14 mouse cellular contexts compared by ENCODE assay signal in the genomic region with DNA sequence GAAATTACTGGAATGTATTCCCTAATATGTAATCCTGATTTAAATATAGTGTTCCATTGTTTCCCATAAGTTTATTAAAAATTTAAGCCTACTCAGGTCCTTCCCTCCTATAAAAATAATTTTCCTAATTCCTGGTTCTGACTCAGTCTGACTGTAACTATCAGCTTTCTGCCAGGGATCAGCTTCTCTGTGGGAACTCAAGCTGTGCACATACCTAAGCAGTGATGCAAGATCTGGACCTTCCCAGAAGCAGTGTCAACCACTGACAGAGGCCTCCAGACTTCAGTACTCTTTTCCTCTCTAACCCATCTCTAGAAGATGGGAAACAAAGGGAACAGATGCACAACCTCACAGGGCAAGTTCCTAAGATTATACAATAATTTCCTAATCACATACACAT.
DNase-seq lines count a peak whose midpoint lies in the region; ATAC-seq and TF ChIP-seq lines count a peak whose summit lies in the region.
"Had no signal": no experiment of that assay in that cellular context is flagged by ENCODE, and none has a peak within 500 bp of the region (broad histone marks: within the 10 kb centered on the region; RNA-seq: fewer than 3 reads in every experiment).

No protein-coding gene starts in this region.

- no peak overlapping the region for H3K4me3 ChIP-seq in lung, postnatal 0 days (ENCODE audit: low read depth, low read length)
- H3K4me3 ChIP-seq: embryonic facial prominence, embryonic 12.5 days; liver, embryonic 13.5 days; megakaryocyte, embryonic 14.5 days had no signal

- no peak overlapping the region for H3K9ac ChIP-seq in lung, postnatal 0 days (replicated peaks; ENCODE audit: low read depth)
- H3K9ac ChIP-seq: embryonic facial prominence, embryonic 12.5 days; liver, embryonic 13.5 days had no signal

- no peaks in the 10 kb centered on the region for H3K4me1 ChIP-seq in lung, postnatal 0 days (ENCODE audit: insufficient read depth, low read depth, low read length)
- H3K4me1 ChIP-seq: embryonic facial prominence, embryonic 12.5 days; liver, embryonic 13.5 days; megakaryocyte, embryonic 14.5 days had no signal

- no peaks in the 10 kb centered on the region for H3K27me3 ChIP-seq in lung, postnatal 0 days (replicated peaks; ENCODE audit: insufficient read depth, low read length)
- H3K27me3 ChIP-seq: embryonic facial prominence, embryonic 12.5 days; liver, embryonic 13.5 days; megakaryocyte, embryonic 14.5 days had no signal

- peak; percentile 41 to 46 for DNase-seq in adrenal gland, adult (ENCODE audit: inconsistent age in 2 of 2, low spot score in 1 of 2)
- no peak for DNase-seq in adrenal gland, postnatal 25 days
- peak; percentile 21 for DNase-seq in lung, postnatal 0 days (ENCODE audit: low spot score)
- DNase-seq in lung, postnatal 4 days = no peak
- peak; percentile 21 to 34 for DNase-seq in cerebellum, adult 18-20 months
- peak; percentile 11 for DNase-seq in heart, postnatal 4 days
- DNase-seq in thymus, postnatal 0 days (ENCODE audit: low spot score) = no peak
- DNase-seq: layer of hippocampus, adult 9-11 months; liver, embryonic 13.5 days had no signal

- no peak for ATAC-seq in lung, postnatal 0 days
- no peak for ATAC-seq in activated CD4-positive, CD25-positive, alpha-beta regulatory T cell, adult 4 months
- ATAC-seq: inflammation-experienced regulatory T-cells, adult 6 months had no signal

- no peak for TF ChIP-seq CTCF in lung, postnatal 0 days (IDR thresholded peaks at IDR 0.05)

- H3K4me2 ChIP-seq in lung, postnatal 0 days (replicated peaks; ENCODE audit: low read depth, low read length) = no peak overlapping the region
- H3K4me2 ChIP-seq: embryonic facial prominence, embryonic 12.5 days; liver, embryonic 13.5 days had no signal

- H3K36me3 ChIP-seq in lung, postnatal 0 days (ENCODE audit: insufficient read depth, low read length) = no peaks in the 10 kb centered on the region
- H3K36me3 ChIP-seq: embryonic facial prominence, embryonic 12.5 days; liver, embryonic 13.5 days had no signal

- no peaks in the 10 kb centered on the region for H3K9me3 ChIP-seq in lung, postnatal 0 days (ENCODE audit: low read length)
- H3K9me3 ChIP-seq: embryonic facial prominence, embryonic 12.5 days; liver, embryonic 13.5 days; megakaryocyte, embryonic 14.5 days had no signal

- no peak overlapping the region for H3K27ac ChIP-seq in lung, postnatal 0 days (ENCODE audit: low read length)
- H3K27ac ChIP-seq: embryonic facial prominence, embryonic 12.5 days; kidney, postnatal 0 days; liver, embryonic 13.5 days had no signal

- TF ChIP-seq EP300 in lung, postnatal 0 days (IDR thresholded peaks at IDR 0.05) = no peak

Comparison
In these comparisons a context has a peak if more than half of its experiments do, and no peak if none do; other contexts are left out.
1. DNase-seq: peak in adrenal gland, adult (2 of 2), lung, postnatal 0 days (single experiment), cerebellum, adult 18-20 months (2 of 2) and heart, postnatal 4 days (single experiment); none in adrenal gland, postnatal 25 days (single experiment), lung, postnatal 4 days (0 of 2) and thymus, postnatal 0 days (single experiment).